Mouse (Mus musculus) olfactory bulb, adult 2 months (tissue): ENCODE results near the gene Izumo1r. TPM values are rescaled to one million over a fixed set of nuclear protein-coding genes. Genes with fewer than 3 reads are reported as not detected.
"Not testable (repeated sequence)": the region's sequence is repeated elsewhere in the genome, so short reads cannot be mapped to it uniquely, and the experiment has no call there.

Experiments used
- H3K27ac ChIP-seq: fragments of 200-500 bp; 2 replicates; pipeline ENCODE4 v1.5.1; 2012; ENCODE audit warnings: low read depth, low read length; ENCODE audit not compliant: insufficient read depth
- H3K4me1 ChIP-seq: fragments of 200-500 bp; 2 replicates; pipeline ENCODE4 v1.6.1; 2012; ENCODE audit warnings: low read length; ENCODE audit not compliant: control insufficient read depth, insufficient read depth
- H3K4me3 ChIP-seq: fragments of 200-500 bp; 2 replicates; pipeline ENCODE4 v1.5.1; 2012; ENCODE audit warnings: mild to moderate bottlenecking, low read depth, low read length, moderate library complexity; ENCODE audit not compliant: insufficient read depth
- CTCF ChIP-seq: fragments of 200-500 bp; IDR thresholded peaks from 2 replicates; pipeline ENCODE4 v1.5.1; 2012; ENCODE audit warnings: low read depth, mild to moderate bottlenecking, low read length, moderate library complexity; ENCODE audit not compliant: insufficient read depth
- POLR2A ChIP-seq: fragments of 200-500 bp; IDR thresholded peaks from 2 replicates; pipeline ENCODE4 v1.6.1; 2012; ENCODE audit warnings: mild to moderate bottlenecking, low read depth, low read length, moderate library complexity; ENCODE audit not compliant: insufficient read depth
- WGBS: fragments of 180-500 bp; shearing (Covaris S2); methylation state at CpG from one replicate; pipeline ENCODE4 v1.1.7; 2018; 5-methylcytosine and 5-hydroxymethylcytosine counted together
- polyA plus RNA-seq: library from polyadenylated mRNA; stranded (reverse); fragments of >200 nt; gene quantifications from 2 replicates; pipeline ENCODE4 v1.2.4, GENCODE M21; 2012; ENCODE audit warnings: low replicate concordance; ENCODE audit not compliant: missing spikeins, insufficient read depth, insufficient read length

Izumo1r gene
- polyA plus RNA-seq, 1 experiment = not detected

- 89% methylated on average over 3 of the region's 3 CpGs for WGBS
- H3K27ac ChIP-seq = no peak overlapping the region
- no peak overlapping the region for H3K4me3 ChIP-seq
- TF ChIP-seq CTCF (no peak), POLR2A (no peak)
- H3K4me1 ChIP-seq = no peaks in the 10 kb centered on the region
These were observed 9.1 kb downstream of the Izumo1r start for GRCm38 (mm10) chr9:14894628-14895027.

- H3K4me1 ChIP-seq = no peaks in the 10 kb centered on the region
- H3K4me3 ChIP-seq = no peak overlapping the region
- WGBS = 90% methylated on average over 9 of the region's 9 CpGs
- no peak overlapping the region for H3K27ac ChIP-seq
- no peak for TF ChIP-seq POLR2A
- no peak for TF ChIP-seq CTCF
These were observed 10.4 kb downstream of the Izumo1r start for GRCm38 (mm10) chr9:14893388-14893787.

- WGBS = 44% methylated on average over 5 of the region's 5 CpGs
- no peak overlapping the region for H3K4me3 ChIP-seq
- no peaks in the 10 kb centered on the region for H3K4me1 ChIP-seq
- TF ChIP-seq CTCF (no peak), POLR2A (no peak)
- no peak overlapping the region for H3K27ac ChIP-seq
These were observed 11.9 kb downstream of the Izumo1r start for GRCm38 (mm10) chr9:14891891-14892290.

- no peak overlapping the region for H3K27ac ChIP-seq
- no peaks in the 10 kb centered on the region for H3K4me1 ChIP-seq
- TF ChIP-seq POLR2A (no peak), CTCF (no peak)
- H3K4me3 ChIP-seq = no peak overlapping the region
- WGBS = 59% methylated on average over 3 of the region's 3 CpGs
These were observed 13.1 kb downstream of the Izumo1r start for GRCm38 (mm10) chr9:14890699-14891098.

GRCm38 (mm10) chr9:14888671-14889070, 15.1 kb downstream of the Izumo1r start:
- Histone ChIP-seq H3K4me3 (no peak overlapping the region), H3K27ac (no peak overlapping the region), H3K4me1 (no peaks in the 10 kb centered on the region)
- TF ChIP-seq CTCF (no peak), POLR2A (no peak)
- WGBS = 87% methylated on average over 6 of the region's 6 CpGs

GRCm38 (mm10) chr9:14887787-14888382, 15.9 kb downstream of the Izumo1r start:
- WGBS = 93% methylated on average over 6 of the region's 6 CpGs
- Histone ChIP-seq H3K27ac (no peak overlapping the region), H3K4me3 (no peak overlapping the region), H3K4me1 (no peaks in the 10 kb centered on the region)
- TF ChIP-seq CTCF (no peak), POLR2A (no peak)

GRCm38 (mm10) chr9:14885954-14886353, 17.8 kb downstream of the Izumo1r start:
- 90% methylated on average over 1 of the region's 1 CpGs for WGBS
- no peak overlapping the region for H3K4me3 ChIP-seq
- H3K4me1 ChIP-seq = no peaks in the 10 kb centered on the region
- TF ChIP-seq CTCF = no peak
- TF ChIP-seq POLR2A = no peak
- H3K27ac ChIP-seq = no peak overlapping the region

- no peak for TF ChIP-seq POLR2A
- no peak for TF ChIP-seq CTCF
- H3K4me1 ChIP-seq = no peaks in the 10 kb centered on the region
- no peak overlapping the region for H3K4me3 ChIP-seq
These were observed 18.6 kb downstream of the Izumo1r start for GRCm38 (mm10) chr9:14885151-14885550.

GRCm38 (mm10) chr9:14884641-14885040, 19.1 kb downstream of the Izumo1r start:
- no peak overlapping the region for H3K27ac ChIP-seq
- TF ChIP-seq POLR2A (no peak), CTCF (no peak)

More at GRCm38 (mm10) chr9:14885151-14885550, 18.6 kb downstream of the Izumo1r start:
- no peak overlapping the region for H3K27ac ChIP-seq

GRCm38 (mm10) chr9:14876566-14876965, 27.2 kb downstream of the Izumo1r start:
- not testable (repeated sequence) for H3K27ac ChIP-seq, H3K4me1 ChIP-seq, H3K4me3 ChIP-seq
- WGBS = 74% methylated on average over 8 of the region's 8 CpGs

More at GRCm38 (mm10) chr9:14884641-14885040, 19.1 kb downstream of the Izumo1r start:
- Histone ChIP-seq H3K4me1 (no peaks in the 10 kb centered on the region), H3K4me3 (no peak overlapping the region)
- 92% methylated on average over 4 of the region's 4 CpGs for WGBS
